Mouse (Mus musculus) adrenal gland, postnatal 25 days (tissue): ENCODE measurements at regions not wholly inside any gene's neighbourhood (a gene's known extent, or its start where the extent isn't known, plus 50 kb on each side); places are given as distances from the start of the nearest gene placed in this dataset.

Source experiments
- DNase-seq: peaks from one replicate; pipeline ENCODE4 v3.0.0; 2021; ENCODE audit warnings: mixed read lengths

DNA sequence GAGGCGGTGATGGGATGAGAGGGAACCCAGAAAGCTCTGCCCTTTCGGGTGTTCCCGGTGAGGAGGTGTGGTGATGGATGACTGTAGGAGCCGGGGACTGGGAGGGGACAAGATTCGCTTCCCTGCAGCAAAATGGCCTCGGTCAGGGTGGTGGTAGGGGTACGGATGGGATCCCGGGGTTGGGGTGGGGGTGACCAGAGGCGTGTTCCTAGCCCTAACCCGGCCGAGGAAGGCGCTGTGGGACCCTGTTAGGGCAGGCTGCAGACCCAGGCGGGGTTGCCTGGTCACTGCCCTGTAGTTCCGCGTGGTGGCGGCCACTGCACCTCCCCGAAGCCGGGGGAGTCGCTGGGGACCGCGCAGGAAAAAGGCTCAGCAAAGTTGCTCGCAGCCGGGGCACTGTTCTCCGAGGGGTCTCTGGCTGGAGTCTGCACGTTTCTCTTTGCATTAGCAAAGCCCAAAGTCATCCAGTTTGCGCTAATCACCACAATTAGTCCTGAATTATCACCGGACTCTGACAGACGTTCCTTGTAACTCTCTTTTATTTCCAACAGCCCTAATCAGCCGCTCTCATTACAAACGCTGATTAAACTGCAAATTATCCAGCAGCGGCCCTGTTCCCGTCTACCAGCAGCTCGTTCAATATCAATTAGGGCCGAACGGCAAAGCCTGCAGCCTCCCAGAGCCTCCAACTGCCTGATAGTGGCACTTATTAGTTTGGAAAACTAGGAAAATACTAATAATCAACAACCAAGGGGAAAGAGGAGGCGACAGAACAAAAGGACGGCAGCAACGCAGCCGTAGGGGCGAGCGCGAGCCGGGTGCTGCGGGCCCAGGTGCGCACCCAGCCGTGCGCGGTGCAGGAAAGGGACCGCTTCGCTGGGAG is 78.8 kb upstream of the Tbca start:
- peak; percentile 18 for DNase-seq

DNA sequence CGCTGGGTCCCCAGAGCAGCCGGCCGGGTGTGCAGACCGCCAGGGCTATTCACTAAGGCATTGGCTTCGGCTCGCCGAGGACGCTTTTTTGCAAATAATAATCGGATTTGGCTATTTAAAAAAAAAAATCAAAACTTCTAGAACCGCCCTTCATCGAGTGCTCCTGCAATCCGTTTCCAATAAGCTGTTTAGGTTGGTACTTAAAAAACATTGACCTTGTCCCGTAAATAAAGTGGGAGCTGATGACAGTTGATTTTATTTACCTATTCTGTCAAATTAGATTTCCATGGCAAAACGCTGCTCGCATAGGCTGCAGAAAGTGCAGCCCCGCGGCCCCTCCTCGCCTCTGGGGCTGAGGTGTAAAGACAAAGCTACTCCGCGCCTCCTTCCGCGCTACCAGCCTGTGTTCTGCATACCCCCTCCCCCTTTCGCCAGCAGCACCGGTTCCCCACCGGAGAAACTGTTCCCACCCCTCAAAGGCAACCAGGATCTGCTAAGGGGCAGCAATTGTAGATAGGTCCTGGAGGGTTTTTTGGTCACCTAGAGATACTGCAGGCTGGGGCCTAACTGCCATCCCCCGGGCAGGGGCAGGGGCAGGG is 78.0 kb upstream of the Tbca start:
- DNase-seq, result no peak

- DNase-seq, result no peak
Measured at GRCm38 (mm10) chr13:94713451-94713850, 75.3 kb upstream of the Tbca start.

GRCm38 (mm10) chr13:94721625-94722024 is 67.1 kb upstream of the Tbca start:
- no peak for DNase-seq
